Mouse (Mus musculus): ENCODE results near the gene Pde4d.
A peak's percentile ranks its signal among the peaks of the same experiment; 100 is the strongest.

The Pde4d gene

GRCm38 (mm10) chr13:109880392-109880791 is 1430.6 kb downstream of the Pde4d start:
- no peak for DNase-seq

GRCm38 (mm10) chr13:109881161-109881857 is 1431.6 kb downstream of the Pde4d start:
- peak; percentile 59 for DNase-seq

GRCm38 (mm10) chr13:109883636-109884035 is 1433.9 kb downstream of the Pde4d start:
- no peak for DNase-seq

GRCm38 (mm10) chr13:109884812-109885211 is 1435.1 kb downstream of the Pde4d start:
- no peak for DNase-seq

GRCm38 (mm10) chr13:109888293-109888692 is 1438.5 kb downstream of the Pde4d start:
- no peak for DNase-seq

GRCm38 (mm10) chr13:109891194-109891909 is 1441.6 kb downstream of the Pde4d start:
- DNase-seq: no peak

GRCm38 (mm10) chr13:109891910-109892265 is 1442.1 kb downstream of the Pde4d start:
- DNase-seq: no peak

GRCm38 (mm10) chr13:109899442-109900428 is 1450.0 kb downstream of the Pde4d start:
- DNase-seq: peak; percentile 38

- DNase-seq: no peak
These were observed 1452.1 kb downstream of the Pde4d start for GRCm38 (mm10) chr13:109901811-109902210.

GRCm38 (mm10) chr13:109902460-109902854 is 1452.7 kb downstream of the Pde4d start:
- peak; percentile 24 for DNase-seq

- peak; percentile 53 for DNase-seq
These were observed 1453.4 kb downstream of the Pde4d start for GRCm38 (mm10) chr13:109902855-109903763.

- DNase-seq: no peak
These were observed 1454.2 kb downstream of the Pde4d start for GRCm38 (mm10) chr13:109903764-109904510.

- DNase-seq: no peak
These were observed 1456.7 kb downstream of the Pde4d start for GRCm38 (mm10) chr13:109906342-109906888.

- peak; percentile 70 for DNase-seq
These were observed 1457.9 kb downstream of the Pde4d start for GRCm38 (mm10) chr13:109907634-109908033.

GRCm38 (mm10) chr13:109908386-109908785 is 1458.6 kb downstream of the Pde4d start:
- no peak for DNase-seq

- no peak for DNase-seq
These were observed 1459.4 kb downstream of the Pde4d start for GRCm38 (mm10) chr13:109909111-109909510.

GRCm38 (mm10) chr13:109910915-109911314 is 1461.2 kb downstream of the Pde4d start:
- DNase-seq: no peak

GRCm38 (mm10) chr13:109912635-109913034 is 1462.9 kb downstream of the Pde4d start:
- no peak for DNase-seq

- DNase-seq: no peak
These were observed 1464.5 kb downstream of the Pde4d start for GRCm38 (mm10) chr13:109914246-109914645.

GRCm38 (mm10) chr13:109914846-109915245 is 1465.1 kb downstream of the Pde4d start:
- DNase-seq: no peak

- no peak for DNase-seq
These were observed 1465.8 kb downstream of the Pde4d start for GRCm38 (mm10) chr13:109915501-109915900.
